Mouse (Mus musculus) neural tube, embryonic 14.5 days (tissue): ENCODE measurements around the gene Adamtsl1. TPM values are rescaled to one million over a fixed set of nuclear protein-coding genes. Genes with fewer than 3 reads are reported as not detected.
A peak's percentile ranks its signal among the peaks of the same experiment; 100 is the strongest.

Experiments used
- ATAC-seq: fragments of 200-750 bp; cut with Nextera tagmentation; 2 replicates; pipeline ENCODE4 v1.8.0; 2017; ENCODE audit warnings: low read depth, mild to moderate bottlenecking, moderate TSS enrichment, moderate library complexity
- H3K27ac ChIP-seq: fragments of 300-500 bp; sonication (generic); 2 replicates; pipeline ENCODE4 v1.5.1; 2014; ENCODE audit warnings: low read depth, mild to moderate bottlenecking, control low read depth, low read length, moderate library complexity, mixed read lengths
- H3K27me3 ChIP-seq: fragments of 300-500 bp; sonication (generic); 2 replicates; pipeline ENCODE4 v1.6.1; 2014; ENCODE audit warnings: low read length; ENCODE audit not compliant: control insufficient read depth, insufficient read depth
- H3K36me3 ChIP-seq: fragments of 300-500 bp; sonication (generic); 2 replicates; pipeline ENCODE4 v1.6.1; 2014; ENCODE audit warnings: low read length, mixed read lengths; ENCODE audit not compliant: control insufficient read depth, insufficient read depth
- H3K4me1 ChIP-seq: fragments of 300-500 bp; sonication (generic); 2 replicates; pipeline ENCODE4 v1.6.1; 2014; ENCODE audit warnings: low read length; ENCODE audit not compliant: control insufficient read depth, insufficient read depth
- H3K4me2 ChIP-seq: fragments of 300-500 bp; sonication (generic); 2 replicates; pipeline ENCODE4 v1.6.1; 2014; ENCODE audit warnings: mild to moderate bottlenecking, low read depth, low read length, control low read depth
- H3K4me3 ChIP-seq: fragments of 300-500 bp; sonication (generic); 2 replicates; pipeline ENCODE4 v1.5.1; 2014; ENCODE audit warnings: low read depth, low read length, control low read depth, mixed read lengths
- H3K9ac ChIP-seq: fragments of 300-500 bp; sonication (generic); replicated peaks from 2 replicates; pipeline ENCODE4 v1.6.1; 2014; ENCODE audit warnings: low read depth, mild to moderate bottlenecking, control low read depth, low read length, mixed read lengths
- H3K9me3 ChIP-seq: fragments of 300-500 bp; sonication (generic); 2 replicates; pipeline ENCODE4 v1.6.1; 2016; ENCODE audit warnings: low read length; ENCODE audit not compliant: control insufficient read depth
- WGBS: fragments of 180-500 bp; shearing (Covaris S2); extraction: QIAGEN DNeasy Blood & Tissue Kit; methylation state at CpG from one replicate; pipeline ENCODE4 v1.1.7; 2014; 5-methylcytosine and 5-hydroxymethylcytosine counted together
- polyA plus RNA-seq: library from polyadenylated mRNA; unstranded; fragments of >200 nt; fragmentation: Nextera tagmentation; extraction: Ambion mirVana; gene quantifications from 2 replicates; pipeline ENCODE4 v1.2.1, GENCODE M21; 2014

The Adamtsl1 gene
- 15.6 and 17.6 TPM in 2 replicates for polyA plus RNA-seq

DNA sequence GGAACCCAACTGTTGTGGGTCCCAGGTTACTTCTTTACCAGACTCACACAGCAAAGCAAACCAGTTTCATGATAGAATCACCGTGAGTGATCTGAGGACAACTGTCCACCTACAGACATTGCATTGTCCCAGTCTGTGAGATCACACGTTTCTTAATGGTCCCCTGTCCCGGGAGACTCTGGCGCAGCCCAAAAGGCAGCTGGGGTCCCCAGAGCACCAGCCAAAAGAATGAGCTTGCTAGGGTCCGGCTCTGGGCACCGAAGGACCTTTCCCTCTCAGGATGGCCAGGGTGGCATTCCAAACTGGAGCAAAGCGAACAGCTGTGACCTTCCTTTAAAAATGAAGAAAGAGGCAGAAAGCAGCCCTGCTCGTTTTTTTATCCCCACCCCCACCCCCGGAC lies at the start of gene Adamtsl1:
Gene Adamtsl1, plus strand, starts transcription at position 381 of the 400 bp plus-strand sequence.
- H3K4me2 ChIP-seq = peak within 1 kb of the TSS; percentile 91
- ATAC-seq = peak; percentile 50
- WGBS = 1% methylated on average over 9 of the region's 9 CpGs
- peak within 1 kb of the TSS; percentile 52 for H3K9ac ChIP-seq
- H3K9me3 ChIP-seq = no peaks in the 10 kb centered on the region
- H3K27me3 ChIP-seq = peaks cover 2% of the 10 kb centered on the region; the same call in 1 of the 2 replicates
- no peaks in the 10 kb centered on the region for H3K36me3 ChIP-seq
- no peak within 1 kb of the TSS for H3K27ac ChIP-seq
- peak within 1 kb of the TSS; percentile 48 for H3K4me3 ChIP-seq
- 0 out of 2 replicates have a peak, but pooled peaks cover 5% of the 10 kb centered on the region for H3K4me1 ChIP-seq

DNA sequence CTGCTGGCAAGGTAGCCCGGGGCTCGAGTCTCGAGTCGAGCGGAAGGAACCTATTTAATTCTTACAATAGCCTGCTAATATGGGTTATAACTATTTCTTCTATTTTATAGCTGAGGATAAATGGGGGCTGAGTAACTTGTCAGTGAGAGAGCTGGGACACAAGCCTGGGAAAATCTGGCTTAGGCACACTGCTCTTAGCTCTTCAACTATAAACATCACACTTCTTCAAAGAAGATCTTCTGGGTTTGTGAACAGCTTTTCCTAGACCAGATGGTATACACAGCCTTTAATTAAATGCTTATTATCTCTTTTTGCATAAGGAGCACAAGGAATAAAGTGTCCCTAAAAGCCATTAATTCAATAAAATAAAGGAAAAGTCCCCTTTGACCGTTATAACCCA lies 30.4 kb upstream of the Adamtsl1 start:
- Histone ChIP-seq H3K27me3 (no peaks in the 10 kb centered on the region), H3K9ac (no peak overlapping the region), H3K4me1 (no peaks in the 10 kb centered on the region), H3K4me3 (no peak overlapping the region), H3K4me2 (no peak overlapping the region), H3K27ac (no peak overlapping the region), H3K9me3 (no peaks in the 10 kb centered on the region), H3K36me3 (no peaks in the 10 kb centered on the region)
- no peak for ATAC-seq
- 89% methylated on average over 6 of the region's 6 CpGs for WGBS

DNA sequence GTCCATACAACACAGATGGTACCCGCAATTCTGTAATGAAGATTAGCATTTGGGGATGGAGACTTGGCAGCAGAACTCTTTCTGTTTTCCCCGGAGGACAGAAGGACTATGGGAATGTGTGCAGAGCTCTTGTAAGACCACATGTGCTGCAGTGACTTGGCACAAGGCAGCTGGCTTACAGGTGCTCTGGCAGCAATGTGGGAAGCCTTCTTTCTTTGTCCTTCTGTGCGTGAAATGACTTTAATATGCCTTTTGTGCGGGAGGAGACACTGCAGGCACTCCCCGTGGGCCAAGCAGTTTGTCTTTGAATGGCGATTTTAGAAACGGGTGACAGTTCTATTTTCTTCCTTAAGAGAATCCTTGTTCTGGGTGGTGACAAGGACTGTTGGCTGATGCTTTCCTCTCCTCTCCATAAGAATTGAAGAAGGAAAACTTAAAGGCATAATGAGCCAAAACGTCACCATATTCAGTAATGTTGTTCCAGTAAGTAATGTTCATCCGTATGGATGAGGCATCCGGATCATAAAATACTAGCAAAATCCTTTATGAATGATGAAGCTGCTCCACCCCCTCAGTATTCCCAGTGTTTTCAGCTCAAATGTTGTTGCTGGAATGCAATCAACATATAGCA lies 27.5 kb upstream of the Adamtsl1 start:
- 42% methylated on average over 10 of the region's 10 CpGs for WGBS
- peak; percentile 90 for ATAC-seq
- H3K9me3 ChIP-seq = no peaks in the 10 kb centered on the region
- no peak overlapping the region for H3K4me3 ChIP-seq
- no peaks in the 10 kb centered on the region for H3K36me3 ChIP-seq
- no peaks in the 10 kb centered on the region for H3K27me3 ChIP-seq
- H3K4me1 ChIP-seq = no peaks in the 10 kb centered on the region
- no peak overlapping the region for H3K27ac ChIP-seq
- no peak overlapping the region for H3K9ac ChIP-seq
- H3K4me2 ChIP-seq = no peak overlapping the region

DNA sequence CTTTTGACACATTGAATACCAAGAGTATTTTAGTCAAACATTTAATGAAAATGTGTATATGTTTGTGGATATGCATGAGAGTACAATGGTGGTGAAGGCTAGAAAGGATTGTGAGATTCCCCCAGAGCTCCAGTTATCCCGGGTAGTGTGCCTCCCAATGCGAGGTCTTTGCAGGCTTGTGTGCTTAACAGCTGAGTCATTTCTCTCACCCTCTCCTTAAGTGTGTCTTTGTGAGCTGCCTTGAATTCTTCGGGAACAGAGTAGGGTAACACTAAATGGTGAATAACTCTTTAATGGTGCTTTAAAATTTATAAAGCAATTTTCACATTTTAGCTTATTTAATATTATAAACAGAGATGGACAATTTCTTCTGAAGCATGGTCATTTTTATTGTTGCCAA lies 8.3 kb upstream of the Adamtsl1 start:
- Histone ChIP-seq H3K27me3 (no peaks in the 10 kb centered on the region), H3K36me3 (no peaks in the 10 kb centered on the region), H3K9ac (no peak overlapping the region), H3K4me3 (no peak overlapping the region), H3K27ac (no peak overlapping the region), H3K9me3 (no peaks in the 10 kb centered on the region), H3K4me2 (no peak overlapping the region), H3K4me1 (no peaks in the 10 kb centered on the region)
- 76% methylated on average over 3 of the region's 3 CpGs for WGBS
- ATAC-seq = no peak

DNA sequence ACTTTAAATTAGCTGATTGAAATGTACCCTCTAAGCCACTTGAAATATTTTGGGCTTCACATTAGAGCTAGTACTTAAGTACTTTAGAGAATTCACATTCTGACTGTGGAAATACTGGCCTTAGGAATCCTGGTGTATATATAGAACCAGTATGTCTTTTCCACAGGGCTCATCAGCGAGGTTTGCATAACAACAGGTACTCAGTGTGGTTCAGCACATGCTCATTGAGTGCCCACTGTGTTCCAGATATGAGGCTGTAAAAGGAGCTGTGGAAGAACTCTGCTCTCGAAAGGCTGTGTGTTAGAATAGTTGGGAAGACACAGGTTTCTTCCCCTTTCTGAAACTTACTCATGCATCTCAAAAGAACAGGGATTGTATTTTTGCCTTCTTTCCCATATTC lies 7.0 kb upstream of the Adamtsl1 start:
- no peak for ATAC-seq
- H3K9ac ChIP-seq = no peak overlapping the region
- 55% methylated on average over 2 of the region's 2 CpGs for WGBS

DNA sequence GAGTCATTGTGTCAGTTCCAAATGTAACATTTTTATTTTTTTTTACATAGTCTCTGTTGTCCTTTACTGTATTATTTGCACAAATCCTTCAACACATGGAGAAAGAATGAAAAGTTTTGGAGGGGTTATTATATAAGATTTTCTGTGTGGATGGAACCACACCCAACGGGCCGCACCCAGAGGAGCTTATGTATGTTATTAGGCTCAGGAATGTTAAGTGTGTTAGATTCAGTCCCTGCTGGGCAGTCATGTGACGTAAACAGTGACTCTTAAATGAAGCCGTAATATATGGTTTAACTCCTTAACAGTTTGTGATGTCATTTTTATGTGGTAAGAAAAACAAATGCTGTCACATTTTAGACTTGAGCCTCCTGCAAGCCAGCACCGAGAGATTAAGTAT lies 6.5 kb upstream of the Adamtsl1 start:
- no peak for ATAC-seq
- 77% methylated on average over 5 of the region's 5 CpGs for WGBS
- Histone ChIP-seq H3K9me3 (no peaks in the 10 kb centered on the region), H3K4me1 (no peaks in the 10 kb centered on the region), H3K27me3 (no peaks in the 10 kb centered on the region), H3K36me3 (no peaks in the 10 kb centered on the region), H3K9ac (no peak overlapping the region), H3K4me3 (no peak overlapping the region), H3K4me2 (no peak overlapping the region), H3K27ac (no peak overlapping the region)

More for the DNA sequence above, 7.0 kb upstream of the Adamtsl1 start:
- Histone ChIP-seq H3K36me3 (no peaks in the 10 kb centered on the region), H3K27me3 (no peaks in the 10 kb centered on the region), H3K9me3 (no peaks in the 10 kb centered on the region), H3K27ac (no peak overlapping the region), H3K4me2 (no peak overlapping the region), H3K4me3 (no peak overlapping the region), H3K4me1 (no peaks in the 10 kb centered on the region)

DNA sequence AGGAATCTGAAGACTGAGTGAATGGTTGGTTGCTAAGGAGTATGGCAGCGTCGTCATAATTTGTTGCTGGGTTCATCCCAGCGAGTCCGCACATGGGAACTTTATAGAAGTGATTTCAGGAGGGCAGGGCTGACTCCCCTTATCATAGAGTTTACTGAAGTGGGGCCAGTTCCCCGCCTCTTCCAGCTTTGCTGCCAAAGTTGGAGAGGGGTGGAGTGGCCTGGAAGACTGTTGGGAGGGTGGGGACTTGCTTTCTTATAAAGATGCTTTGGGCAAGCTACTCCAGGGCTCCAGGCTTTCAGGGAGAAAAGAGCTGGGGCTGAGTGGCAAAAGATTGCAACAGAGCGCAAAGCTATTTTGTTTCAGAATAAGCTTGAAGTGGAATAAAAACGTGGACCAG lies 684 bp upstream of the Adamtsl1 start:
- Histone ChIP-seq H3K4me2 (peak overlapping the region; percentile 91; the same call in 1 of the 2 replicates), H3K9ac (no peak overlapping the region), H3K4me1 (0 out of 2 replicates have a peak, but pooled peaks cover 5% of the 10 kb centered on the region), H3K27me3 (peaks cover 2% of the 10 kb centered on the region; the same call in 1 of the 2 replicates), H3K4me3 (peak overlapping the region; percentile 48), H3K9me3 (no peaks in the 10 kb centered on the region), H3K36me3 (no peaks in the 10 kb centered on the region), H3K27ac (no peak overlapping the region)
- WGBS = 42% methylated on average over 7 of the region's 7 CpGs
- no peak for ATAC-seq

DNA sequence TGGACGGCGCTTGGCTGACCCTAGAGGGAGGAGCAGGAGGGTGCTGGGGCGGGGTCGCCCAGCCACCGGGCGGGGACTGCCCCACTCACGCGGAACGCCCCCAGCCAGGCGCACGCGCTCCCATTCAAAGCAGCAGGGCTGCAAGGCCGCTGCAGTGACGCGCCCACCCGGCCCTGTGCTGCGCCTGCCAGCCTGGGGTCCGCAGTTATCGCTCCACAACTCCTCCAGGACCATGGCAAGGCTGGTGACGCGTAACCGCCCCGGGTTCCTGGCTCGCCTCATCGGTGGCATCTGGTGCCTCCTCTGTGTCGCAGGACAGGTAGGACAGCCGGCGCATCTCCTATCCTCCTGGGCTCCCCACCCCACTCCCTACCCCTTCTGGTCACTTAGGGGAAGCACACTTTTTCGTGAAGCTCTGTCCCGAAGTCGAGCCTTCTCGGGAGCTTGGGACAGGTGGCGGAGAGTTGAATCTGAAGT lies 271 bp downstream of the Adamtsl1 start:
- Histone ChIP-seq H3K9me3 (no peaks in the 10 kb centered on the region), H3K4me1 (0 out of 2 replicates have a peak, but pooled peaks cover 5% of the 10 kb centered on the region), H3K4me3 (peak overlapping the region; percentile 48), H3K9ac (peak overlapping the region; percentile 52), H3K36me3 (no peaks in the 10 kb centered on the region), H3K4me2 (peak overlapping the region; percentile 91), H3K27me3 (peaks cover 2% of the 10 kb centered on the region; the same call in 1 of the 2 replicates), H3K27ac (no peak overlapping the region)
- WGBS = under 1% methylated on average over 30 of the region's 33 CpGs
- ATAC-seq = peak; percentile 95

DNA sequence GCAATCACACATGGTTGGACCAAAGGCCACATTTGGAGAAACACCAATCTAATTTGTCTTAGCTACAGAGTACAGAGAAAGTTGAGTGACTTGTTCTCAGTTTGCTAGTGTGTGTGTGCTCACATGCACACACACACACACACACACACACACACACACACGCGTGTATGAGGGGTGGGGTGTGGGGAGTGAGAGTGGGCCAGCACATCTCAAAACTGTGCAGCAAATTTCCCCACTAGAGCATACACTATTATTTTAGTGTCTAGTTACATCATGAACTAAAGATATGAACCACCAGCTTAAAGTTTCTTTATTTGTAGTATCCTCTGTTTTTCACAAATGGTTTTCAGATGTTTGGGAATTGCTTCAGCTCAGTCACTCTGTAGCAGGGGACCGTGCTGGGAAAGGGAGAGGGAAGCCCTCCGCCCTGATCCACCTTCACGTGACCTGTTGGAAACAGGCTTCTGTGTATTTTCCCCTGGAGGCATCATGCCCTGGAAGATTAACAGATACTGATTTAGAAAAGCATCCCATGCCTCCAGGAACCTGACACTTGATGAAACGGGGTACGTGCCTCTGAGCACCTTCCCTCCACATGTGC lies 13.1 kb downstream of the Adamtsl1 start:
- Histone ChIP-seq H3K36me3 (no peaks in the 10 kb centered on the region), H3K4me1 (no peaks in the 10 kb centered on the region), H3K4me2 (no peak overlapping the region), H3K27me3 (no peaks in the 10 kb centered on the region), H3K27ac (no peak overlapping the region), H3K9me3 (no peaks in the 10 kb centered on the region), H3K9ac (no peak overlapping the region), H3K4me3 (no peak overlapping the region)
- ATAC-seq = no peak
- WGBS = 81% methylated on average over 7 of the region's 7 CpGs
